Mouse (Mus musculus): ENCODE measurements around the gene F2rl2. TPM values are rescaled to one million over a fixed set of nuclear protein-coding genes. Genes with fewer than 3 reads are reported as not detected.
A peak's percentile ranks its signal among the peaks of the same experiment; 100 is the strongest.

The F2rl2 gene
- polyA plus RNA-seq, 2 experiments from 2014 or later = 3.9 to 4.3 TPM

GRCm38 (mm10) chr13:95705589-95705988 is 8.9 kb downstream of the F2rl2 start:
- no peak for ATAC-seq

- ATAC-seq = peak; percentile 21
These were observed 15.4 kb downstream of the F2rl2 start for GRCm38 (mm10) chr13:95712054-95712453.

- peak; percentile 89 for ATAC-seq
These were observed 16.1 kb downstream of the F2rl2 start for GRCm38 (mm10) chr13:95712570-95713268.

- ATAC-seq = no peak
These were observed 17.8 kb downstream of the F2rl2 start for GRCm38 (mm10) chr13:95714271-95714975.

DNA sequence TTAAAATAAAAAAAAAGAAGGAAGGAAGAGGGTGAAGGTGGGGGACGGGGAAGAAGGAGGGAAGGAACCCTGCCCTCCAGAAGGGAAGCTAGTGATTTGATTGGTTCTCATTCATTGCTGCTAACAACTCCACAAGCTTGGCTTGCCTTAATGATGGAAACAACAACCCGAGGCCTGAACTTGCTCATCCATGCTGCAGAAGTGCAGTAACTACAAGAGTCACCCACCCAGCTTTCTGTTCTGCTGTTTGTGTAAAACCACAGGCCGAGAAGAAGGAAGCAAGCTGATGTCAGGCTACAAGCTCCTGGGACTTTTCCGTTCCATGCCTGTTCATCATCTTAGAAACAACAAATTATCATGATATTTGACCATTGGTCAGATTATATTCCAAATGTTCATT is 18.7 kb downstream of the F2rl2 start:
- no peak for ATAC-seq

- peak; percentile 89 for ATAC-seq
These were observed 22.9 kb downstream of the F2rl2 start for GRCm38 (mm10) chr13:95719320-95720232.

DNA sequence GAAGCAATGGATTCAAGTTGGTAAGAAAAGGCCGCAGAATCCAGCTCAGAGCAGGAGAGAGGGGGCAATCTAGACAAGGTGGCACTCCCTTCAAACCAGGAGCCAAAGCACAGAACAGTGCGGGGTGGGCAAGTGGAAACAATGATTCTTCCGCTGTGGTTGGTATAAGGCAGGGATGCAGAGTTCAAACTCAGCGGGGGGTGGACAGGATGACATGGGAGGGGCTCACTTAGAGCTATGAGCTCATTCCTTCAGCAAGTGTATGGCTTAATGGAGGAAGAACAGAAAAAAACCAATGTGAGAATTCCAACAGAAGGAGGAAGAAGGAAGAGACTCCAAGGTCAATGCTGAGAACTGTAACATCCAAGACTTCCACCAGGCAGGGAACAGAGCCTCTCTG is 33.8 kb downstream of the F2rl2 start:
- no peak for ATAC-seq

GRCm38 (mm10) chr13:95739651-95740050 is 43.0 kb downstream of the F2rl2 start:
- no peak for ATAC-seq

DNA sequence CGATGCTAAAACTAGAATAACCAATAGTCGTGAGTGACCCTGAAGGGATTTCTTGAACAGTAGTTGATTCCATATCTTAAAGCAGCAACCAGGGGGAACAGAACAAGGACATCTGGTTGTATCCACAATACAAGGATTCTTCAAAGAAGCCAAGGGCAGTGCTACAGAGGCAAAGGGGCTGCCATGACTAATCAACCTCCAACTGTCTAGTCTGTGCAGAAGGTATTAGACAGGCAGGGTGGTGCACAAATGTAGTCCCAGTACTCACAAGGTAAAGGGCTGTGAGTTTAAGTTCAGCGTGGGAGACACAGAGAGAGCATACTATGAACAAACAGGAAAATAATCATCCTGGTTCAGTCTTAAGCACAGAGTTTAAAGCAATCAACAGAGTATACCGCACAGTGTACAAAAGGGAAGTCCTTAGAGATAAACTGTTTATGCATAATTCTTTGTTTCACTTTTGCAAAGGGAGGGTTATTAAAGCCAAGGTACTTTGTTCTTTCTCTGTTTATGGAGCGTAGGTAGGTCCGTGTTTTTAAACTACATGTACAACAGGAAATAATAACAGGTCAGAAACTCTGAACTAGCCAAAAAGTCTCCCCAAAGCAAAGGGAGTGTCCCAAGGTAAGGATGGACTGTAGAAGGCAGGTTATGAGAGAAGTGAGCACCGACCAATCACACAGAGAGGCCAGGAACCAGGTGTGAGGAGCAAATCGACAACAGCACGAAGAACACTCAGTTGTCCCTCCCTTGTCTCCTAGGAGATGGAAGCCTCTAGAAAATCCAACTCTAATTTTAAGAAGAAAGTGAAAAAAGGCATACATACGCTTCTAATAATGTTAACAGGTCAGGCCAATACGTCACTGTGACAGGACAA is 45.4 kb downstream of the F2rl2 start:
- ATAC-seq = peak; percentile 86

- no peak for ATAC-seq
These were observed 46.3 kb downstream of the F2rl2 start for GRCm38 (mm10) chr13:95742881-95743466.

DNA sequence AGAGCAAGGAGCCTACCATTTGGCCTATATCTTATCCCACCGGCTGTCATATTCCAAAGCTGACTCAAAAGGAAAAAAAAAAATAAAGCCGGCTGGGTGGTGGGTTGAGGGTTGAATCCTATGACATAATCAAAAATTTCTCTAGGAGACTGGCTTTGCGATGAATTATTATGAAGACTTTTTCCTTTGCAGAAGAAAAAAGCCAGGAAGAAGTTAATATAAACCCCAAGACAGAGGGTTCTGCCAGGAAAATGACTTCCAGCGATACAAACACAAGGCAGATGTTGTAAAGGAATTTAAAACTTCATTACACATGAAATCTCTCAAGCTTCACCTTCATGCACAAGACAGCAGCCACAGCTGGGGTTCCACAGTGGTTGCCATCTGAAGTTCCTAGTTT is 48.8 kb downstream of the F2rl2 start:
- no peak for ATAC-seq

GRCm38 (mm10) chr13:95746509-95746908 is 49.9 kb downstream of the F2rl2 start:
- no peak for ATAC-seq

- ATAC-seq = no peak
These were observed 50.4 kb downstream of the F2rl2 start for GRCm38 (mm10) chr13:95747101-95747500.

GRCm38 (mm10) chr13:95747541-95747940 is 50.9 kb downstream of the F2rl2 start:
- no peak for ATAC-seq

Other genes starting within 250 kb of the F2rl2 start
- gene S100z, start 218.1 kb upstream of the F2rl2 start, polyA plus RNA-seq (2017; shearing (Covaris generic)) = not detected
- gene F2rl1, start 171.6 kb upstream of the F2rl2 start, polyA plus RNA-seq (2017; shearing (Covaris generic)) = 10 to 100 TPM; 11.2 to 25.9 TPM
- gene F2r, start 78.4 kb upstream of the F2rl2 start, polyA plus RNA-seq (2017; shearing (Covaris generic)) = 10 to 100 TPM; 21.4 to 25.0 TPM
- gene Iqgap2, start 195.1 kb downstream of the F2rl2 start, polyA plus RNA-seq (2017; shearing (Covaris generic)) = 10 to 100 TPM; 14.2 to 14.7 TPM

Data from CD4-positive, CD25-positive, alpha-beta regulatory T cell, adult 4 months (primary cell).